Mouse (Mus musculus): ENCODE data around the gene Lpp.

The Lpp gene

DNA sequence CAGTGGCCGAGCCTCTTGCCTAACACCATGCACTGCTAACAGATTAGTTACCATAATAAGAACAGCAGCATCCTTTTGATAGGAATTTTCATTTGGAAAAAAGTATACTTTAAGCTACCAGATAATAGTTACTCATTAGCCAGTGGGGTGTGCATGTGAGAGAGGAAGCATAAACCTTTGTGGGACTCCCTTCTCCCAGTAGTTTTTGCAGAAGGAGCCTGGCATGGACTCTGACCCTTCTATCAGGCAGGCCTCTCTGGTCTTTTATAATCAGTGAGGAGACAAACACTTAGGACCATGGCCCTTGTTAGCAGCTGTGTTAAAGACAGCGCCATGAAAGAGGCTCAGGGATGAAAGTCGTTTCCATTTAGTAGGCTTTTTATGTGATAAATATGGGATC, 76.0 kb downstream of the Lpp start:
- DNase-seq (ENCODE audit: extremely low spot score, low spot score) = no peak

DNA sequence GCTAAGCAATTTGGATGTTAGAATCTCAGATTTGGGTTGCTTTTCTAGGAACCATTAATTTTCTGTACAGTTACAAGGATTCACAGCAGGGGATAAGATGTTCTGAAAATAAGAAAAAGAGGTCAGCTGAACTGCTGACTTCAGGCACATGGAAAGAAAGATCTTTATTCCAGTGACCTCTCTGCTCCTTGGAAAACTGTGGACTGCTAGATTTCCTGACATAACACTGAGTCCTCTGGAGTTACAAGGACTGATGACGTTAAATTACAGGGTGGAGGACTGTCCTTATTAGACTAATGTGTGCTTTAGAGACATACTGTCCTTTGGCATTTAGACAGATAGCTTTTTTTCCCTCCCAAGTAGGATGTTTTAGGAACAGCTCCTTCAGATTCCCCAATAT, 77.3 kb downstream of the Lpp start:
- no peak for DNase-seq (ENCODE audit: extremely low spot score, low spot score)

DNA sequence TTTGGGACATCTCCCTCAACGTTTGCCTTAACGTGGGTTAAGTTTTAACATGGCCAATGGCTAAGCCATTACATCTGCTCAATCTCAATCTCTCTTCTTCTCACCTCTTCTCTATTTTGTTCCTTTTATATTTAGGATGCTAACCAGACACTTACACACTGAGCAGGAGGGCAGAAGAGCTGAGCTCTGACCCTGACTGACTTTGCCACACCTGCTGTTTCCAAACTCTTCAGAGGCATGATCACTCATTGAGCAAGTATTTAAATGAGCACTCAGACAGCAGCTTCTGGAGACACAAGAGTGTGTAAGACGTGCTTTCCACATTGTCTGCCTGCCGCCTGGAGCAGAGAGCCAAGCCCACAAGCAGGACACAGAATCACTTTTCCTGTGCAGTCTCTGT, 77.7 kb downstream of the Lpp start:
- no peak for DNase-seq (ENCODE audit: extremely low spot score, low spot score)

DNA sequence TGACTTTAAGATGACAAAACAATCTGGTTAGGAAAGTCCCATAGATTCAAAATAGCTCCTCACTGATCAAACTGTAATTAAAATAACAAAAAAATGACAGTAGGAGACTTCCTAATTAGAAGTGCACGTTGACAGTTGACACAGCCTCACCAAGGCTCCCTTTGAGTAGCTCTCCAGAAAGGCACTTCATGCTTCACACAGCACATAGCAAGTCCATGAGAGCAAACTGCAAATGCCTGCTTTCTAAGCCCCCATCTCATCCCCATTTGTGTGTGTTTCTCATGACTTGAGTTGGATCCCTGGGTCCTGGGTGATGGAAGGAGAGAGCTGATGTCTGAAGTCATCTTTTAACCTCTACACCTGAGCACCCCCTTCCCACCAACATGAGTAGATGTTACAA, 78.5 kb downstream of the Lpp start:
- no peak for DNase-seq (ENCODE audit: extremely low spot score, low spot score)

DNA sequence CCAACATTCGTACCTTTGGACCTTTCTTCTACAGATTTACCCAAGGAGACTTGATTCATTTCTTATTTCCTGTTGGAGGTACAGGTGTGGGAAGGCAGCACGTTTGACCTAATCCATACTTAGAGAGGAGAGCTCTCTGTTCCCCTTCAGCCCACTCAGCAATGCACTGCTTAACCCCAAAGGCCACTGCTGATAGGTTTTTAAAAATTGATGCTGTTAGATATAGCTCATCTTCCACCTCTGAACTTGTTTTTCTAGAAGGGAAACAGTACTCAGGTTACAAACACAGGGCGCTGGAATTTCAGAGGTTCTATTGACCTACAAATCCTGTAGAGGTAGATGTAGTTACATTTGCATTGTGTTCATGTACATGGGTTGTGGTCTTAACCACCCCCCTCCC, 80.7 kb downstream of the Lpp start:
- no peak for DNase-seq (ENCODE audit: extremely low spot score, low spot score)

DNA sequence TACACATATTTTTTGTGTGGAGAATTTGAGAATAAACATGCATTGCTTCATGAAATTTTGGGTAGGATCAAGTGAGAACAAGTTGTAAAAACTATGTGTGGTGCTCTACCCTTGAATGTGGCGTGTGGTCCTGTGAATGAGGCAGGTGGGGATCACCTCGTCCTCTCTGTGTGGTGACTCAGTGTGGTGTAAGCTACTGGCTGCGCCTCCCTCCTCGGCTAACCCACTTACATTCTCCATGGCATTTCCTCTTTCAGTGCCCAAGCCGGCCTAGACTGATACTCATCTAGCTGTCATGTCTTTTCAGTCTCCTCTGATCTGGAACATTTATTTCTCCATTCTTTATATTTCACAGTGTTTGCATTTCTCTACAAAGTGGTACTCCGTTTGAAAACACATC, 81.5 kb downstream of the Lpp start:
- DNase-seq (ENCODE audit: extremely low spot score, low spot score) = no peak

DNA sequence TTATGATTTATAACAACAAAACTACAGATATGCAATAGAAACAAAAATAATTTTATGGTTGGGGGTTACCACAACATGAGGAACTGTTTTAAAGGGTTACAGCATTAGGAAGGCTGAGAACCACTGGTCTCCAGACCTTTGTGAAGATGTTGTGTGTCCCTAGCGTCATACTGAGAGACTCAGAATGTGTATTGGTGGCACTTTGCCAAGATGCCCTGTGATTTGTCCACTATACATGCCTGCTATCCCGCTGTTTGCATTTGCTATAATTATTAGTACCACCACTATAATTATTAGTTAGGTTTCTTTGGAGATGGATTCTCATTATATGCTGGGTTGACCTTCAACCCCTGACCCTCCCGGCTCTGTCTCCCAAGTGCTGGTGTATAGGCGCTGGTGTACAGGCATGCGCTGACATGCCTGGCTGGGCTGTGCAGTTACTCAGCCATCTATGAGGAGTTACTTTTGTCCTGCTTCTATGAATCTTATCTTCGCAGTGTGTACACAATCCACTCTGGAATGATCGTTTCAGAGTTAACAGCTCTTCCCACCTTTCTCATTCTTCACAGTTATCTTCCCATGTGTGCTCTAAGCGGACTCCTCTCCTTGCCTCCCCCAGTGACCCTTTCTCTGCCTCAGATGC, 82.1 kb downstream of the Lpp start:
- DNase-seq (ENCODE audit: extremely low spot score, low spot score) = no peak

DNA sequence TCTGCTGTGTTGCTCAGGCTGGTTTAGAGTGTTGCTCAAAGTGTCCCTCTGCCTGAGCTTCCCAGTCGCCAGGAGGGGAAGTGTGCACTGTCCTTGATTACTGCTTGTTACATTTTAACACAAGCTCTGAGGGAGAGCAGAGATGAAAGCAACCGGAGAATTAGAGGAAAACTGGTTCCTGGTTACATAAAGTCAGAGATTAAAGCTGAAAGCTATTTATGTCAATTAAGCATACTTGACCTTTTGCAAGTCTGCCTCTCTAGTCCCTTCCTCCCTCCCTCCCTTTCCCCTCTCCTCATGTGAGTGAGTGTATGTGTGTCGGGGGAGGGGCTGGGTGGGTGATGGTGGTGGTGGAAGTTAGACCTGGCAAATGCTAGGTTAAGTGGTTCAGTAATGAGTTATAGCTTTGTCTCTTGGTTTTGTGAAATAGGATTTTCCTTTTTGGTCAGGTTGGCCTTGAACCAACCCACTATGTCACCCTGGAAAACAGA, 83.6 kb downstream of the Lpp start:
- no peak for DNase-seq (ENCODE audit: extremely low spot score, low spot score)

DNA sequence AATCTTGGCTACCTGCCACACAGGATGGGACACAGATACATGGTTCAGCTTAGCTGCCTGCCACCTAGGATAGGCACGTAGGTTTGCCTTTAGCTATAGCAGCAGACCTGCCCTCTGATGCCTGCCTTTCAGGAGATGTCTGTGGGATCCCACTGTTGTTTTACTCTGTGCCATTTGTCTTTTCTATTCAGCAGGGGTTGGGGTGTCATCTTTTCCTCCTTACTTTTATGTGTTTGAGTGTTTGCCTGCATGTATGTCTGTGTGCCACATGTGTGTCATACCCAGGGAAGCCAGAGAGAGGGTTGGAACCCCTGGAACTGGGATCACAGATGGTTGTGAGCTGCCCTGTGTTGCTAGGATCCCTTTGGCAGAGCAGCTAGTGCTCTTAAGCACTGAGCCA, 84.7 kb downstream of the Lpp start:
- no peak for DNase-seq (ENCODE audit: extremely low spot score, low spot score)

DNA sequence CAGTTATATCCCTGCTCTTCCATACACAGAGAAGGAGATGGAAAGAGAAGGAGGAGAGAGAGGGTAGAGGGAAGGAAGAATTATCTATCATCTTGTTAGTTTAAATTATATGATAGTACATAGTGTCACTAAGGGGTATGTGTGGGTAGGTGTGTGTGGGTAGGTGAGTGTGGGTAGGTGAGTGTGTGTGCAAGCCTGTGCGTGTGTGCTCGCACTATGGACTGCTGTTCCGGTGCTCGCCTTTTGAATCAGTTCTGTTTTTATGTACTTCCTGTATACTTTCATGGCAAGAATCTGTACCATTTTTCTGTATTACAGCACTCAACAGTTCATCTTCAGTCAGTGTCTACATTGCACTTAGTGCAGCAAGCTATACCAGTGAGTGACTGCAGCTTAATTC, 85.5 kb downstream of the Lpp start:
- DNase-seq (ENCODE audit: extremely low spot score, low spot score) = no peak

DNA sequence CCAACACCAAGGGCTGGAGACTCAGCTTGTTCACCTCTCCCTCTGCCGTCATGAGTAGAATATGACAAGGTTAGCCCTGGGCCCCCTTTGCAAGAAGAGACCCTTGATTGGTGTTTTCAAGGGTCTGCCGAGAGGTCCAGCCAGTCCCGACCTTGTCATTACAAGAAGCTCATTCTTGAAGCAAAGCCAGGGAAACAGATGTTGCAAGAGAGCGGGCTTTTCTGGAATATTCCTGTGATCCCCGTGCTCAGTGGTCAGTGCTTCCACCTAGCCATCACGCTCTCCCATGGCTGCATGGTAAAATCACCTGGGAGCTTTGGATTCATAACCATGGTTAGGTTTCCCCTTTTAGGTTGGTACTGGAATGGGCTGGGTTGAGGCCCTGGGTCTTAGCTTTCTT, 89.3 kb downstream of the Lpp start:
- no peak for DNase-seq (ENCODE audit: extremely low spot score, low spot score)

DNA sequence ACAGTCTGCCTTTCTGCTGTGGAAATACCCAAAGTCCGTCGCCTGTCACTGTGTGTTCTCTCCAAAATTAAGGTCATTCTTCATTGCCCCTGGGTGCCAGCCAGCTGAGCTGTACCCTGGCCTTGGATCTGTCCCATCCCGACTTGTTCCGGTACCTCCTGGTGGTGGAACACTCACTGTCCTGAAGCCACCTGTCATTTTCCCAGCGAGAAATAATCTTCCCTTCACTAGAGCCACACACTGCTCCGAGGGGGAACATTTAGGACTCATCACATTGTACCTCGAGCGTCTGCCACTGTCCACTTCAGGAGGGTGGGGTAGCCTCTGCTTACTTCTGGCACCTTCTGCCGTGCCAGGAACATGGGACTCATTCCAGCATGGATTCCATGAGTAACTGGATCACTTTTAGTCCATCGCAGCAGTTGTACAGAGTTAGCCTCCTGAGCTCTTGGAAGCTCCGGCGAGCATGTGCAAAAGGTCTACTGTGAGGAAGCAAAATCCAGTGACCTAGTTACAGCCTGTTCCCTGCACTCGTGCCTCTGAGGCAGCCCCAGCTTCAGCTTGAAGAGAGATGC, 90.3 kb downstream of the Lpp start:
- DNase-seq (ENCODE audit: extremely low spot score, low spot score) = no peak

DNA sequence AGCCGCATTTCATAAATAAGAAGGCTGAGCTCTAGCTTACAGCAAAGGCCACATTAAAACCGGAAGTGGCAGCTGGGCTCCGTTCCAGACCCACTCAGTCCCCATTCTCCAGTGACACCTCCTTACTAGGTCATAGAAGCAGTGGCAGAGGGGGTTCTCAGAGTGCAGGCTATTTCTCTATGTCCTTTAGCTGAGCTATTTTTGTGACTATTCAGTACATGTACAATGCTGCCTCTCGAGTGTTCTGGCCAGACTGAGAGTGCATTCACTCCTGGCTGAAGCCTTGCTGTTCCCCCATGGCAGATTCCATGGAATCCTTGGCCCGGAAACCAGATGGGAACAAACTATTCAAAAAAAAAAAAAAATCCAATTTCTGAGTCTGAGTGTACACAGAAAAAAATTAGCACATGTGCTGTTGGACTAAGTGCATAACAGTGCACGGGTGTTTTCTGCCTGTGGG, 94.5 kb downstream of the Lpp start:
- DNase-seq (ENCODE audit: extremely low spot score, low spot score) = no peak

DNA sequence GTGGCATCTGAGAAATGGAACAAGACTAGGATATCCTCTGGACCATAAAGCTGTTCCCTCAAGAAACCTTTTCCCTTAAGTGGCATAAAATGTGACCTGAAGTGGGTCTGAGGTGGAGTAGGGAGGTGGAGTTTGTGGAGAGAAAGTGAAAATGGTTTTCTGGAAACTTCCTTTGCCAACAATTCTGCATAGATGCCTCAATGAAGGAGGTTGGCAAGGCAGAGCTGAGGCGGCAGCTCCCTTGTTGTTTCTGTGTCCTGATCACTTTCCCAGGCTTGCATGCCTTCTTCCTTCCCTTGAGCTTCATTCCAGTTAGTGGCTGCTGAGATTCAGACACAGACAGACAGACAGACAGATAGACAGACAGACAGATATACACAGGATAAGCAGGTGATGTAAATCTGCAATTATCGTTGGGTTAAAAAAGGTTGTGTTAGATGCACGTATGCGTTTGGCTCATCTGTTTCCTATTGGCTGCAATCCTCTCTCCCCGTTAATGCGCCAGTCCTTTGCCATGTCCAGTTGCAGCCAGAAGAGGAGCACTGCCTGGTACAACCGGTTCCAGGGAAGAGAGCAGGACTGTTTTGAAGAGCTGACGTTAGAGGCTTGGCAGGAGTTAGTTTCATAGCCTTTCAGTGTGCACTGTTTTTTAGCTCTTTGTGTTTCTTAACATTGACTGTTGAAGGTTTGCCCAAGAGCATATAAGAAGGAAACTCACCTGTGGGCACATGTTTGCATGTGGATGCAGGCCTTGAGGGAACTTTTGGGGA, 96.4 kb downstream of the Lpp start:
- no peak for DNase-seq (ENCODE audit: extremely low spot score, low spot score)

DNA sequence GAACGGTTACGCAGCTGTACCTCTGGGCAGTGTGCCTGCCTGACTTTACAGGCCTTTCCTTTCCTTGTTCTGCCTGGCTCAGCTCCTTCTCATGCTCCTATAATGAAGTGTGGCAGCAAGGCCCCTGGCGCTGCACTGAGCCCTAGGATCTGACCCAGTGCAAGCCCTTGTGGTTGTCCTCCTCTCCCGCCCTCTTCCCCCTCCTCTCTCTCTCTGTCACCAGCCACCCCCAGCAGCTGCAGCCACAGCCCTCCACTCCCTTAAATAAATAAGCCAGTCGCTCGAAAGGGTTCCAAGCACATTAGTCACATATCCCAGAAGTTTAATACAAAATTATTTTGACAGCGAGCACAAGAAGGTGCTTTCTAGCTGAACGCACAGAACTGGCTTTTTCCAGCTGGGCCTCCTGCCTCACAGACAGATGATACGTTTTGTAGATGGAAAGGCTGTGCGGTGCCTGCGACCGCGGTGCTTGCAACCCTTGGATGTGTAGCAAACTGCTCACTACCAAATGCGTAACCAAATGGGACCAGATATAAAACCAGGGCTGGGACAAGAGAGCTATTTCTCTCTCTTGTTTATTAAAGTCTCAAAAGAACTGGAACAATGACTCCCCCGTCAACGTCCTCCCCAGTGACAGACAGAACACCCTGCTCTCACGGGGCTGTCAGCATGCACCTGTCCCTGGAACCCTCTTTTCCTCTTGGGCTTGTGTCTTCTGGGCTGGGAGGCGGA, 97.6 kb downstream of the Lpp start:
- DNase-seq (ENCODE audit: extremely low spot score, low spot score) = no peak

DNA sequence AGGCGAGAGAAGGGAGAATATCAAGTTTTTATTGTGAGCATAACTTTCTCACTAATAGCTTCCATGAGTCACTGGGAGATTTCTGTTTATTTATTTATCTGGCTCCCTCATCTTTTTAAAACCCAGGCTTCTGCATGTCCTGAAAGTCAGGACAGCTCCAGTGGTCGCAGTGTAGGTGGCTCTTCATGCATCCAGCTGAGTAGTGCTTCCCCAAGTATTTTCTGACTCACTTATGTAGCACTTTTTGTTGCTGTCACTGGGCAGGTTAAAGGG, 98.1 kb downstream of the Lpp start:
- no peak for DNase-seq (ENCODE audit: extremely low spot score, low spot score)

DNA sequence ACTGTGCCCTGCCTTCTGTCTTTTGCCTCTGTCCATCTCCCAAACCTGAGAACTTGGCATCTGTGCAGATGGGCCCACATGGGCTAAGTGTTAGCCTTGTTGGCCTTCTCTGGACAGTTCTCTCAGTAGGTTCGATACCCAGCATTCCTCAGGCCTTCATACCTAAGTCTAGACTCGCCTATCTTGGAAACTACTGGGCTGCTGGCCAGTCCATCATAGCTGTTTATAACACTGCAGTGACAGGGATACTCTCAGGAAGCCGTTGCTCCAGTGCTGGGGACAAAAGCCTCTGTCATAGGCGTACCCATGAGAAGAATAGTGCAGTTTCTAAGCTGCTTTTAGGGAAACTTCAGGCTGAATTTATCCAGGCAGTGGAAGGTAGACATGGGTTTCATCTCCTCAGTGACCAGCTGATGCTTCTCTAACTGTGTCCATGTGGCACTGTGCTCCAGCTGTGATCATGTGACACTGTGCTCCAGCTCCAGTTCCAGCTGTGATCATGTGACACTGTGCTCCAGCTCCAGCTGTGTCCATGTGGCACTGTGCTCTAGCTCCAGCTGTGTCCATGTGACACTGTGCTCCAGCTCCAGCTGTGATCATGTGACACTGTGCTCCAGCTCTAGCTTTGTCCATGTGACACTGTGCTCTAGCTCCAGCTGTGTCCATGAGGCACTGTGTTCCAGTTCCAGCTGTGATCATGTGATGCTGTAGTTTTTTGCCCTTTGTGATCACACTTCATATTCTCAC, 99.1 kb downstream of the Lpp start:
- DNase-seq (ENCODE audit: extremely low spot score, low spot score) = no peak

DNA sequence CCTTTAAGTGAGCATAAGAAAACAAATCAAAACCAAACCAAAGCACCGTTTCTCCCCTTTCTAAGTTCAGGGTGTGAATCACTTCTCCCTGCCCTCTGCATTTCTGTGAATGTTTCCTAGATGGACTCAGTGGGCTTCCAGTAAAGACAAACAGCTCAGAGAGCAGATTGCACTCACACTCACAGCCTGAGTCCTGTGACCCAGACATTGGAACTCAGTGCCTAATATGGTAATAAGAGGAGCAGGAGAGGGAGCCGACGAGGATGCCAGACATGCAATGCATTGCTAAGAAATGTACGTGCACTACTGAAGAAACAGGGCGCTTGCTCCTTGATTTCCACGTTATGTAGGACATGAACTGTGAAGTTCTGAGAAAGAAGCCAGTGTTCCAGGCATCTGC, 101.2 kb downstream of the Lpp start:
- DNase-seq (ENCODE audit: extremely low spot score, low spot score) = no peak

DNA sequence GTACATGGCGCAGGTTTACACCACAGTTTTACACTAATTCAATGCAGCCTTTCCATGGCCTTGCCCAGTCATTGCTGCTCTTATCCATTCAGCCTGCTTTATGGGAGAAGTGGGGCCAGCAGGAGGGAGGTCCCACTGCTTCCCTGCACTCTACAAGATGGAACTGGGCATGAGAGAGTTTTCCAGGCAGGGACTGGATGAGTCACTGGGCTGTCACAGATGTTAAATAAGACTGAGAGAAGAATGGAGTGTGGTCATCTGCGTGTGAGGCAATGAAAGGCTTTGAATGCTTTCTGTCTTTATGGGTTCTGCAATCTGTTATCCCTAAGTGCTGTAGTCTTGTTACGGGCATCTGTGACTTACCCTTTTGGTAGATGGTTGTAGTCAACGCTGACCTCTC, 102.2 kb downstream of the Lpp start:
- DNase-seq (ENCODE audit: extremely low spot score, low spot score) = no peak

DNA sequence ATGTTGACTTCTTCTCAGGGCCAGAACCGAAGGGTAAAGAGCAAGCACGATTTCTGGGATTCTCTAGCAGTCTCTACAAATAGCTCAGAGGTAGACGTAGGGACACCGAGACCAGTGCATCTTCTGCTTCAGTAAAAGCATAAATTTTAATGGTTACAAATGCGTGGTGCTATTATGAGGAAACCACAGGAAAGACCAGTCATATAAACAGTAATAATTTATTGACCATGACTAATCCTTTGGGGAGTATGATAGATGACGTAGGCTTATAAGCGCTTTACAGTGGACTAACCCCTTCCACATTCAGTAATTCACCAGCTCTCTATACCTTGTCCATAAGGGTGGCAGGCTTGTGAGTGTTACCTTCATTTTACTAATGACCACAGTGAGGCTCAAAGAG, 103.3 kb downstream of the Lpp start:
- DNase-seq (ENCODE audit: extremely low spot score, low spot score) = no peak

DNA sequence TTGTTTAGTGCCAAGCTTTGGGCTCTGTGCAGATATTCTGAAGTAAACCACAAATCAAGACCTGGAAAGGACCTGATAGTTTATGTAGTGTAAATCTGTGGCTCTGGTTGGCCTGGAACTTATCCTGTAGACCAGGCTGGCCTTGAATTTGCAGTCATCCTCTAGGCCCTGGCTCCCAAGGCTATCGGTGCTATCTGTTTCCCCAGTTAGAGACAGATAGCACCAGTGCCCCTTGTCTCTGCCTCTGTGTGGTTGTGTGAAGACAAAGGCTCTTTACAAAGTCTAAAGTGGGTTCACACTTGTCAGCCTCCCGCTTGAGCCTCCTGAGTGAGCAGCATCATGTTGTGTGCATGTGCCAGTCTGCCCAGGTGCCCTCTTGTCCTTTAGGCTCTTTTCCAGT, 104.1 kb downstream of the Lpp start:
- DNase-seq (ENCODE audit: extremely low spot score, low spot score) = no peak
